Mouse (Mus musculus): ENCODE measurements around the gene Homer1. TPM values are rescaled to one million over a fixed set of nuclear protein-coding genes. Genes with fewer than 3 reads are reported as not detected.

Gene Homer1
- total and polyA plus RNA-seq, 2 experiments from 2014 or later, result 14.8 to 71.9 TPM

GRCm38 (mm10) chr13:93305636-93306035, 6.2 kb downstream of the Homer1 start:
- DNase-seq (ENCODE audit: low spot score) (peak; percentile 41), ATAC-seq (ENCODE audit: insufficient read depth, low read depth) (no peak)
- Histone ChIP-seq H3K4me3 (ENCODE audit: low read depth, low read length) (peak overlapping the region; percentile 81), H3K9ac (replicated peaks; ENCODE audit: low read depth, low read length) (peak overlapping the region; percentile 88), H3K4me2 (ENCODE audit: low read depth, low read length) (peak overlapping the region; percentile 72), H3K4me1 (ENCODE audit: control insufficient read depth, insufficient read depth) (0 out of 2 replicates have a peak, but pooled peaks cover 3% of the 10 kb centered on the region), H3K27ac (ENCODE audit: low read depth) (peak overlapping the region; percentile 96), H3K36me3 (replicated peaks; ENCODE audit: control insufficient read depth, insufficient read depth, low read length) (no peaks in the 10 kb centered on the region), H3K9me3 (replicated peaks; ENCODE audit: control insufficient read depth, low read length) (no peaks in the 10 kb centered on the region), H3K27me3 (ENCODE audit: control insufficient read depth, insufficient read depth, low read length) (no peaks in the 10 kb centered on the region)
- TF ChIP-seq CTCF (IDR thresholded peaks at IDR 0.05; ENCODE audit: low read depth) (no peak), EP300 (IDR thresholded peaks at IDR 0.05; ENCODE audit: low read depth) (no peak)
- WGBS, result 13% methylated on average over 7 of the region's 7 CpGs

GRCm38 (mm10) chr13:93306545-93306944, 7.1 kb downstream of the Homer1 start:
- ATAC-seq (ENCODE audit: insufficient read depth, low read depth) (no peak), DNase-seq (ENCODE audit: low spot score) (no peak)
- Histone ChIP-seq H3K4me1 (ENCODE audit: control insufficient read depth, insufficient read depth) (peaks cover 6% of the 10 kb centered on the region), H3K4me3 (ENCODE audit: low read depth, low read length) (peak overlapping the region; percentile 81), H3K27ac (ENCODE audit: low read depth) (0 out of 2 replicates have a peak overlapping the region, but pooled peaks have one; percentile 2), H3K9me3 (replicated peaks; ENCODE audit: control insufficient read depth, low read length) (no peaks in the 10 kb centered on the region), H3K36me3 (replicated peaks; ENCODE audit: control insufficient read depth, insufficient read depth, low read length) (no peaks in the 10 kb centered on the region), H3K27me3 (ENCODE audit: control insufficient read depth, insufficient read depth, low read length) (no peaks in the 10 kb centered on the region), H3K4me2 (ENCODE audit: low read depth, low read length) (peak overlapping the region; percentile 72), H3K9ac (replicated peaks; ENCODE audit: low read depth, low read length) (peak overlapping the region; percentile 88)
- no peak for TF ChIP-seq CTCF (IDR thresholded peaks at IDR 0.05; ENCODE audit: low read depth)
- TF ChIP-seq EP300 (IDR thresholded peaks at IDR 0.05; ENCODE audit: low read depth), result no peak
- WGBS, result 40% methylated on average over 3 of the region's 3 CpGs

GRCm38 (mm10) chr13:93307700-93308099, 8.3 kb downstream of the Homer1 start:
- 37% methylated on average over 7 of the region's 7 CpGs for WGBS
- Histone ChIP-seq H3K9ac (replicated peaks; ENCODE audit: low read depth, low read length) (peak overlapping the region; percentile 88; the same call in 1 of the 2 replicates), H3K27me3 (ENCODE audit: control insufficient read depth, insufficient read depth, low read length) (no peaks in the 10 kb centered on the region), H3K27ac (ENCODE audit: low read depth) (peak overlapping the region; percentile 80), H3K4me1 (ENCODE audit: control insufficient read depth, insufficient read depth) (peaks cover 12% of the 10 kb centered on the region), H3K36me3 (replicated peaks; ENCODE audit: control insufficient read depth, insufficient read depth, low read length) (no peaks in the 10 kb centered on the region), H3K4me3 (ENCODE audit: low read depth, low read length) (peak overlapping the region; percentile 81), H3K9me3 (replicated peaks; ENCODE audit: control insufficient read depth, low read length) (no peaks in the 10 kb centered on the region), H3K4me2 (ENCODE audit: low read depth, low read length) (peak overlapping the region; percentile 72)
- peak; percentile 28 for DNase-seq (ENCODE audit: low spot score)
- TF ChIP-seq CTCF (IDR thresholded peaks at IDR 0.05; ENCODE audit: low read depth), result no peak
- TF ChIP-seq EP300 (IDR thresholded peaks at IDR 0.05; ENCODE audit: low read depth), result no peak
- no peak for ATAC-seq (ENCODE audit: insufficient read depth, low read depth)

GRCm38 (mm10) chr13:93309295-93309694, 9.9 kb downstream of the Homer1 start:
- no peak overlapping the region for H3K9ac ChIP-seq (replicated peaks; ENCODE audit: low read depth, low read length)
- H3K27me3 ChIP-seq (ENCODE audit: control insufficient read depth, insufficient read depth, low read length), result no peaks in the 10 kb centered on the region
- DNase-seq (ENCODE audit: low spot score), result peak; percentile 78
- H3K27ac ChIP-seq (ENCODE audit: low read depth), result peak overlapping the region; percentile 80
- H3K36me3 ChIP-seq (replicated peaks; ENCODE audit: control insufficient read depth, insufficient read depth, low read length), result no peaks in the 10 kb centered on the region
- no peaks in the 10 kb centered on the region for H3K9me3 ChIP-seq (replicated peaks; ENCODE audit: control insufficient read depth, low read length)
- ATAC-seq (ENCODE audit: insufficient read depth, low read depth), result peak; percentile 71
- peaks cover 19% of the 10 kb centered on the region for H3K4me1 ChIP-seq (ENCODE audit: control insufficient read depth, insufficient read depth)
- whole genome bisulfite sequencing, result 13% methylated on average over 1 of the region's 1 CpGs
- no peak for TF ChIP-seq CTCF (IDR thresholded peaks at IDR 0.05; ENCODE audit: low read depth)
- peak; percentile 12; the same call in 1 of the 2 replicates for TF ChIP-seq EP300 (IDR thresholded peaks at IDR 0.05; ENCODE audit: low read depth)
- H3K4me3 ChIP-seq (ENCODE audit: low read depth, low read length), result peak overlapping the region; percentile 81; the same call in 1 of the 2 replicates
- H3K4me2 ChIP-seq (ENCODE audit: low read depth, low read length), result peak overlapping the region; percentile 72

DNA sequence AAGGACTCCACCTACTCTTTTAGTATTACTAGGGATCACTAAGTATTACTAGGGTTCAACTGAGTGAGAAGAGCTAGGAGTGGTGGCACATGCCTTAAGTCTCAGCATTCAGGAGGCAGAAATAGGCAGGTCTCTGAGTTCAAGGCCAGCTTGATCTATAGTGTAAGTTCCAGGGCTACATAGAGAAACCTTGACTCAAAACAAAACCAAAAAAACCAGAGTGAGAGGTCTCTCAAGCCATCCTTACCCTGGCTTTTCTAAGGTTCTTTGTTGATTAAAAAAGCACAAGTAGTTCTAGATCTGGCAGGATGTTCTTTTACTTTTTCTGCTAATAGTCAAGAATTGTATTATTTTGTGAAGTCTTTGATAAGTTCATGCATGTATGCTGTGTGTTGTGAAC, 13.1 kb downstream of the Homer1 start:
- Histone ChIP-seq H3K36me3 (replicated peaks; ENCODE audit: control insufficient read depth, insufficient read depth, low read length) (no peaks in the 10 kb centered on the region), H3K4me3 (ENCODE audit: low read depth, low read length) (no peak overlapping the region), H3K9me3 (replicated peaks; ENCODE audit: control insufficient read depth, low read length) (no peaks in the 10 kb centered on the region), H3K4me2 (ENCODE audit: low read depth, low read length) (0 out of 2 replicates have a peak overlapping the region, but pooled peaks have one; percentile 4), H3K27me3 (ENCODE audit: control insufficient read depth, insufficient read depth, low read length) (no peaks in the 10 kb centered on the region), H3K27ac (ENCODE audit: low read depth) (0 out of 2 replicates have a peak overlapping the region, but pooled peaks have one; percentile 30), H3K9ac (replicated peaks; ENCODE audit: low read depth, low read length) (no peak overlapping the region), H3K4me1 (ENCODE audit: control insufficient read depth, insufficient read depth) (peaks cover 23% of the 10 kb centered on the region)
- no peak for DNase-seq (ENCODE audit: low spot score)
- TF ChIP-seq EP300 (IDR thresholded peaks at IDR 0.05; ENCODE audit: low read depth), result no peak
- TF ChIP-seq CTCF (IDR thresholded peaks at IDR 0.05; ENCODE audit: low read depth), result no peak
- no peak for ATAC-seq (ENCODE audit: insufficient read depth, low read depth)

- no peak overlapping the region for H3K4me3 ChIP-seq (ENCODE audit: low read depth, low read length)
- H3K9ac ChIP-seq (replicated peaks; ENCODE audit: low read depth, low read length), result no peak overlapping the region
- ATAC-seq (ENCODE audit: insufficient read depth, low read depth) (peak; percentile 82), DNase-seq (ENCODE audit: low spot score) (peak; percentile 83)
- TF ChIP-seq CTCF (IDR thresholded peaks at IDR 0.05; ENCODE audit: low read depth) (peak; percentile 41), EP300 (IDR thresholded peaks at IDR 0.05; ENCODE audit: low read depth) (no peak)
- peak overlapping the region; percentile 70 for H3K27ac ChIP-seq (ENCODE audit: low read depth)
- no peak overlapping the region for H3K4me2 ChIP-seq (ENCODE audit: low read depth, low read length)
- no peaks in the 10 kb centered on the region for H3K27me3 ChIP-seq (ENCODE audit: control insufficient read depth, insufficient read depth, low read length)
- WGBS, result 29% methylated on average over 4 of the region's 4 CpGs
- peaks cover 23% of the 10 kb centered on the region for H3K4me1 ChIP-seq (ENCODE audit: control insufficient read depth, insufficient read depth)
- no peaks in the 10 kb centered on the region for H3K9me3 ChIP-seq (replicated peaks; ENCODE audit: control insufficient read depth, low read length)
- no peaks in the 10 kb centered on the region for H3K36me3 ChIP-seq (replicated peaks; ENCODE audit: control insufficient read depth, insufficient read depth, low read length)
Measured at GRCm38 (mm10) chr13:93314322-93314721, 14.9 kb downstream of the Homer1 start.

Measured in heart, postnatal 0 days (tissue).